Mouse (Mus musculus) urinary bladder, postnatal 4 days (tissue): ENCODE measurements around the gene Slc25a45.
A peak's percentile ranks its signal among the peaks of the same experiment; 100 is the strongest.

ENCODE experiments used
- DNase-seq, 2 experiments: peaks; one replicate each; pipeline ENCODE4 v3.0.0; 2021 to 2022; ENCODE audit warnings: low spot score in 2 of 2

The Slc25a45 gene

DNA sequence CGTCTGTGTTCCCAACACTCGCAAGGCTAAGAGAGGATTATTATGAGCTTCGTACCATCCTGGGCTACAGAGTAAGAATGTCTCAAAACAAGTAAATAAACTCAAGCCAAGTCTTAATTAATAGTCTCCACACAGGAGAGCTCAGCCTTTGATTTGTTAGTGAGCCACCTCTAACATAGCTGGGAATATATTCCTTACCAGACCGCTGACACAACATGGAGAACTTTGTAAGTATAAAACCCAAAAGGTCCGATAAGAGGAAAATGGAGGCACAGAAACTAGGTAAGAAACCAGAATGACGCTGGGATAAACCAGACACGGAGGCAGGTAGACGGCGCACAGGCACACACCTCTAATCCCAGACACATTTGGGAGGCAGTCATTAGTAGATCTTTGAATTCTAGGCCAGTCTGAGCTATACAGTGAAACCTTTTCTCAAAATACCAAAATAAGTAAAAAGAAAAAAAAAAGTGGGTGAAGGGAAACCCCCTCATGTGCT lies 36.7 kb upstream of the Slc25a45 start:
- no peak for DNase-seq

DNA sequence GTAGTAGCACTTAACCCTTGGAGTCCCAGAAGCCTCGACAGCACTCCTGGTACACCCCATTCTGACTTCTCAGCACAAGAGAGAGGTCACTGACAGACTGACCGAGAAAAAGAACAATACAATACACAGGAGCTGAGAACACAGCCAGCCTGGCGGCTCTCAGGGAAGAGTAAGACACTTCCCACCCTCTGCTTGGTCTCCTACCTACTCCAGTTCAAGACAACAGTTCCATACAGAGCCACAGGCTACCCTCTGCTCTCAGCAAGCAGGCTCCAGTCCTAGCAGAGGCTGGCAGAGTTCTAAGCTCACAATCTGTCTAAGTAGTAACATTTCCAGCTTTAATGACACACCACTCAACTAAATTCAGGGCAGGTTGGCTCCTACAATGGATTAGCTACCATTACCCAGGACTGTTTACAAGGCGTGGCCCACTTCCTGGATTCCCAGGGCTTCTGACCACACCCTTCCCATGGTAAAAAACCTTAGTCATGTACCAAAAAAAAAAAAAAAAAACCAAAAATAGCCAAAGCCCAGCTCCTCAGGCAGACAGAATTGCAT lies 36.1 kb upstream of the Slc25a45 start:
- no peak for DNase-seq

DNA sequence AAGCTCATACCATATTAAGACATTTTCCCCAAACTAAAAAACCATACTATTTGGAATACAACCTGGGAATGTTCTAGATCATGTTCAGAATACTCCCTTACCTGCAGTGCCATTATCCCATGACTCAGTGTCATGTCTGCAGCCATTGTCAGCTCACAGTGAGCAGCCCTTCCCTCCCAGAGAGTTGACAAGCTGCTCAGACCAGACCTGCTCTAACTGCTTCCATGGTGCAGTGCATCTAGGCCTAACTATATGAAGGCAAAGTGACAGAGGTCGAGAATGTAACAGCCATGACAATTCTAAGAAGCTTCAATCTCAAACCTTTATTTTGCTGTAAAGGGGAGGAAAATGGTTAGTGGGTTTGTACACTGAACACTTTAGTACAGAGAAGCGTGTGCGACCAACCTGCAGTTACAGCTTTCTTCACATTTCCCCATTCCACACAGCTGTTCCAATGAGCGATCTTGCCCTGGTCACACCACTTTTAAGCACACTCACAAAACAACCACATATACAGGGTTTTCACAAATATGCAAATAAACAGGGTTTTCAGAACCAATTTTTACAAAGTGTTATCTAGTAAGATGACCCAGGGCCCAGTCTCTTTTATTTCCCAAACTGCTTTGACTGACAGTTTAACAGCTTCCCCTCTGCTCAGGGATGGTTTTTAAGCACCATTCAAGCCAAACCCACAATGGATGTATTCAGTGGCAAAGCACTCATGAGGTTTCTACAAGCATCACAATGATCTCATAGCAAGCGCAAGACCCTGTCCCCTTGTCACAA lies 35.4 kb upstream of the Slc25a45 start:
- no peak for DNase-seq

DNA sequence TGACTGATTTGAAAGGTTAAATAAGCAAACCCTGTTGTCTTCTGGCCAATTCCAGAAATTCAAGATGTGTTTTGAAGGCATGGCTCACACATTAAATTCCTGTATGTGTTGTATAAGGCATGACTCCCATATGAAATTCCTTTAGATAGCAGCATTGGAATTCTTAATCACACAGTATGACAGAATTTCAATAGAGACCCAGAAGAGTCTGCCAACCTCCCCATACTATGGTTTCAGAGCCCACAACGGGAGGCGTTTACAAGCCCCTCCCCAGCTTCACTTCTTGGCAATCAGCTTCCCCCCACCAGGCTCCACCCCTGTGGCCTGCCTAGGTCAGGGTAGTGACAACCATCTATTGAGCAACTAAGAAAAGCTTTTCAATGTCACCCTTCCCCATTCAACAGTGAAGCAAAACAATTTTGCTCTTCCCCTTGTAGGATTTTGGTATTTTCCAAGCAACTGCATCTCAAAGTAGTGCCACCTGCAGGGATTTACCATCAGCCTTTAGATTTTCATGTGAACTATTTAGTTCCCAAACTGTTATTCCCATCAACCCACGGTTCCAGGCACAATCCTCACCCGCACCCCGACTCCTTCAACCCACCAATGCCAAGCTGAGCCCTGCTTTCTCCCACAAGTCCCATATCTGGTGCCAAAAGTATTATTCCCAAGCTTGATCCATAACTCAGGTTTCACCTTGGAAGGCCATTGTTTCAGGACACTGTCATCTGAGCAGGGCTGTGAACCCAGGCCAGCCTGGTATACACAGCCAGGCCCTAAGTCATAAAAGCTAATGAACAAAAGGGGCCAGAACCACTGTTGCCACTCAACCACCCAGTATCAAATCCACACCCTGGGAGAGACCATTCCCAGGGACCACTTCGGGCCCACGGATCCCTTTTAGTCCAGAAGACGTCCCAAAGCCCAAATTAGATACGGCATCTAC lies 34.5 kb upstream of the Slc25a45 start:
- no peak for DNase-seq

DNA sequence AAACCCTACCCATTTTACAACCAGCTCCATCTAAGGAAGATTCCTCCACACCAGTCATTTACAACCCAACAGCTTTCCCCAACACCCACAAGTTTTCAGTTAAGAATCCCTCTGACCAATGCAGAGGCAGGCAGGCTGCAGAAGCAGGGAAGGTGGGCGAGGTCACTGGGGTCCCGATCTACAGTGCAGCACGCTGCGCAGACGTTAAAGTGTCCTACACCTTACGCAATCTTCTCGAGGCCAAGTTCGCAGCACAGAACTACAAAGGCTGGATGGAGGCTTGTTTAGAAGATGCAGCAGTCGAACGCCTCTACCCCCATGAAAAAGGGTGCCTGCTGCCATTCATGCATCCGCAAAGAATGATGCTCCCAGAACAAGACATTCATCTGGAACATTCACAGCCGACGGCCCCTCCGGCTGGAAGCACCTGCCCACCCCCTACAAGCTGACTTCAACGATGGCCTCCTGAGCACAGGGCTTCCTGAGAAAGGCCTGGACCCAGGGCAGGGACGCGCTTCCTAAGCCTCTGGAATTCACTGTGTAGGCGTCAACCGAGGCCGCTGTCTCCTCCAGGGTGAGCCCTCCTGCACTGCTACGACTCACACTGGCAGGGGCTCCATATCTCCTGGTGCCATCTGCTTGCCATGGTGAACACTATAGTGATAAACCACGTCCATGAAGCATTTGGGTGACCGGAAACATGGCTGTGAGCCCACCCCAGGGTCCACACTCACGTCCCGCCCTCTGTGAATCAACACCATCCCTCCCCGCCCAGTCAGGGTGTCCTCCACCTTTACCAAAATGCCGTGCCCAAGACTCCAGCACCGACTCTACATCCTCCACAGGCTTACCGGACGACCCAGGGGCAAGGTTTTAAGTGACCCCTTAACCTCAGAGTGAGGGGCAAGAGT lies 33.6 kb upstream of the Slc25a45 start:
- no peak for DNase-seq

DNA sequence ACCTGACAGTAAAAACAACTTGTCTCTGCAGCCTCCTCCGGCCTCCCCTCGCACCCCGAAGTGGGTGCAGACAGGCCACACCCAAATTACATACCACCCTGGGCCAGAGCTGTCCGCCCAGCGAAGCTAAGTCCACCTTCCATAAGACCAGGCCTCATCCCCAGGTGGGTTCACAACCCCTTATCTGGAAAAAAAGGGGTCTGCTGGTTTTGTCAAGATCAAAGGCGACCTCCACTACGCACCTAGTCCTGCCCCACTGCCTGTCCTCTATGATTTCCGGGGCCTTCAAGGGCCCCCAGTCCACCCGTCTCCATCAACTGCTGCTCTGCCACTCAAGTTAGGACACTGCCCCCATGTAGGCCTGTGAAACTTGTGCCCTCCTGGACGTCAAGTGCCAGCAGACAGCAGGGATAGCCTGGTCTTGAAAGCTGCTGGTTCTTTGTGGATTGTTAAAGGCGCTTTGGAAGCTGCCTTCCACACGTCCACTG lies 32.7 kb upstream of the Slc25a45 start:
- DNase-seq = no peak

DNA sequence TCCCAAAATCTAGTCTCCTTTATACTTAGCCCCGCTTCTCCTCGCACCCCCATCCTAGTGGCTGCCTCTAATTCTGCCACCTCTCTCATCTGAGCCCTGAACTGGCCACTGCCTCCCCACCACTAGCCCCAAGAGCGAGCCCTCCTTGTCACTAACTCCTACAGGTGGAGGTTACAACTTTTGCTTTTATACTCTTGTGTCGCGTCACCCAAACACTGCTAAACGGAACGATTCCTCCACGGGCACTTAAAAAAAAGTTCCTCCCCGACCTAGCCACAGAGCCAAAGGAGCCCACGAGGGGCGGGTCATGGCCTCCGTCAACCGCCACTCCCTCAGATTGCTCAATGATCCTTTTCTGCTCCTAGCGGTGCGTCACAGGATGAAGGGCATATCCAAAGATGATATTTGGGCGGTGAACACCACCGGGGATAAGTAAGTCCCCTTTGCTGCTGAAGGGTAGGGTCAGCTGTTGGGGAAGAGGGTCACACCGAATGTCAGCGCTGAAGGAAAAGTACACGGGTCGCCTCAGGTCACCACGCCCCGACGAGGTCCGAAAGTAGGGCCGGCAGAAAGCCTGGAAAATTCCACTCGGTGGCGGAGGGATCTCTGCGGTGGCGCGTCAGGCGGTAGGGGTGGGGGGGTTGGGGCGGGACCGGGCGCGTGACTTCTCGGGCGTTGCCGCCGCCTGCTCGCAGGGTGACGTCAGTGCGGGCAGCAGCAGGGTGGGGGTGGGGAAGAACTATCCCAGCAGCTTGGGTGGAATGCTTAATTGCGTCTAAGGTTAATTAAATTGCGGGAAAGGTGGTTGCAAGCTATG lies 32.1 kb upstream of the Slc25a45 start:
- peak; percentile 93 to 96 for DNase-seq

DNA sequence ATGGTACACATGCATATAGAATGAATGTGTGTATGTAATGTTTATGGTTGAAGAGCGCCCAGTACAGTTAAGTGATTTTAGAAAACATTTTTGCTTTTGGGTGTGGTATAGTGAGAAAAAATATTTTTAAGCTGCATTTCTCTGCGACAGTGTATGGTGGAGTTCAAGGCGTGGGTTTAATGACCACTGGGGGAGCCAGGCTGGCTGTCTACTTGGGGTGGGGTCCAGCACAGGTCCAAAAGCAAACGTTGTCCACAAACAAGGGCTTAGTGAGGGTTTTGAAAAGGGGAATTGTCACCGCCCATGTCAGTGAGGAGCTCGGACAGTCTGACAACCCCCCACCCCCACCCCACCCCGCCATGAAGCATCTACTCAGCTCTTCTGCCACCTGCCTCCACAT lies 31.5 kb upstream of the Slc25a45 start:
- no peak for DNase-seq

DNA sequence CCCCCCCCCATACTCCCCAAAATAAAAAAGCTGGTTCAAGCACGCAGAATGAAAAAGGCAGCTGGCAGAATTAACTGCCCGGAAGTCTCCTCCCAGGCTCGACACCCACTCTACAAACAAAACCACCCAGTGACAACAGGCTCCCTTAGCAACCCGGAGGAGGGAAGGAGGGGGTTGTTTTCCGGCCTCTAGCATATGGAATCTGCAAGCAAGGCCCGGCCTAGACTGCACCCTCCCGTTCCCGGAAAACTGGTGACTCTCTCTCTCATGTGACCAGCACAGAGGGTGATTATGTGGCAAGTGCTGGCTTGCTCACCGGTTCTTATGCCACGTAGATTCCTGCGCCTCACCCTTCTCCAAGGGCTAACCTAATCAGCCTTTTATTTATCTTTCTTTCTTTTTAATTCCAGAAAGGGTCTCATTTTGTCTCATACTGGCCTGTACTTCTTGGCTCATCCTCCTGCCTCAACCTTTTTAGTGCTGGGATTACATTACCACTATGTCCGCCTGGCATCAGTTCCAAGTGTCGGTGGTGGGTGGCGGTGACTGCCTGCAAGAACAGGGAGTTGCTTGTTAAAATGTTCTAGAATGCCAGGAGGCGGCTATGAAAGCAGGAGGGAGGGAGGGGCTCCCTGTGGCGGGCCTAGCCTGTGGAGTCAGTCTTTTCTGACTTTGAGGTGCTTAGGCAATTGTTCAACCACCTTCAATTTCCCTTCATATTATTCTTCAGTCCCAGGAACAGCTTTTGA lies 30.9 kb upstream of the Slc25a45 start:
- DNase-seq = peak; percentile 82 to 85

DNA sequence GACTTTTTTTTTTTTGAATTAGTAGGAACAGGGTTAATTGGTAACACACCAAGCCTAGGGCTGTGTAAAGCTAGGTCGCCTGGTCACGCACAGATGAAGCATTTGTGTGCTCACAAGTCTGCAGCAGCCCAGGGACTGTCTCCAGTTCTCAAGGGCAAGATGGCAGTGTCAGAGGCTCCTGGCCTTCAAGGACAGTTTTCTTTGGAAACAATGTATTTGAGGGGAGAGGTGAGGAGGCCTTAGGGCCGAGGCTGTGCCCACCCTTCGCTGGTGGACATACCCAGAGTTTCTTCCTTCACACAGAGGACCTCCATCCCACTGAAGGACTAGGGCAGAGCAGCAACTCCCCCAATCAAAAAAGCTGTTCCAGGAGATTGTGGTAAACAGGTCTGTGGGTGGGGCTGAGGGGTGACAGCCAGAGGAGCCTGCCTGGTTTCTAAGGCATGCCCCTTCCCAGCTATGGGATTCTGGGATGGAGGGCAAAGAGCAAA lies 30.3 kb upstream of the Slc25a45 start:
- no peak for DNase-seq

DNA sequence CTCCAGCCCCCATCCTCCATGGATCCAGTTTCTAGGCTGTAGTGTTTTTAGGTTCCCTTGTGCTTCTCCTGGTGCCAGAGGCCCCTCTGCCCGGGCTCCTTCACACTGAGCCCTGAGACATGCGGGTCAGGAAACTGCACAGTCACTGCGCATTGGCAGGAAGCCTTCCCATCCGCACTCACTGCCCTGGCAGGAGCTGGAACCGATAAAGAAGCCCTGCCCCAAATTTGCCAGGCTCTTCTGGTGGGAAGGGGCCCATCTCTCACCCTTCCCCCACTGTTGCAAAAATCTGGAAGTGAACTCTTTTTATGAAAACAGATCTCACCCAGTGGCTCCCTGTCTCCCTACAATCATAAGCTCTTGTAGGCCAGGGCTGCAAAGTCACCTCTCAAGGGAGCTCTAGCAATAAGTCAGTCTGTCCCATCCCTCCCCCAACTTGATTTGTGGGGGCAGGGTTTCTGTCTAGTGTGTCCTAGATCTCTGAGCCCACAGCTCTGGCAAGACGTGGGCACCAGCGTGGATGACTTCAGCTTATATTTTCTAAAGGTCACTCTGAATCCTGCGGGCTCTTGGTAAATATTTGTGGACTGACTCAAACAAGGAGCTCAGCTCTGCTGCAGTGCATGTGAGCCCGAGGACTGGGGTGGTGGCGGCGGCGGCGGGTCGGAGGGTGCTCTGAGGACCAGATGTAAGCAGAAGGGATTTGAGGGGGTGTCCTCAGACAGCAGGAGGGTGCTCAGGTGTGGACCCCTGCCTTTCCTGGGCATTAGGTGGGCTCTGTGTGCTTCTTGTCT lies 29.4 kb upstream of the Slc25a45 start:
- DNase-seq = no peak

DNA sequence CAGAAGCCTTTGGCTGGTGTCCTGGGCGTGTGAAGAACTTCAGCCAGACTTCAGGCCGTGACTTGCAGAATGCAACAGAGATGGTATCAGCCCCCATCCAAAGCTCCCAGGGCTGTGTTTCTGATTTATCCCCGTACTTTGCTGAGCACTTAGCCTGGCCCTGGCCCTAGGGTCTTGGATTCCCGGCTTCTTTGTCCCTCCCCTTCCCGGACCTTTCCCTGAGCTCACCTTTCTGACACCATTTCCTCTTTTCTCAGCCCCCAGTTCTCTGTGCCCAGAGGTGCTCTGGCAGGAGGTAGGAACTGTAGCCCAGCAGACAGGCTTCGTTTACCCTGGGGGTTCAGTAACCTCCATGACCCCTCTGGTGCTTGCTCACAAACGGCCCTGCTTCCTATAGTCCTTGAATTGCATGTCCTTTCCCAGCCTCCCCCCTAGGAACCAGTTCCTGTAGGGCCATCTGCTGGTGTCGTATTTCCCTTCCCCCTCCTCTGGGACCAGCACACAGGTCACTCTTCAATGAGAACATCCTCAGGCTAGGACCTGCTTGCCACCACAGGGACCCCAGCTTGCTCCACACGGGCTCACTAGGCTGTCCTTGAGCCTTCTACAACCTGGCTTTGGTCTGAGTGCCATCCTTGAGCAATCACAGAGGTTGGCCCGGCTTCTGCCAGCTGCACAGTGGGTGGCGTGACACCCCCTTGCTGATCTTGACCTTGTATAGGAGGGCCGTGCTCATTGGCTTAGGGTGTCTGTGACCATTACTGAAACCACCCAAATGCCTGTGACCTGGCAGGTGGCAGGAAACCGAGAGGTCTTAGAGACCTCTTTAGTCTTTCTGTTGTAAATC lies 28.6 kb upstream of the Slc25a45 start:
- DNase-seq = no peak

DNA sequence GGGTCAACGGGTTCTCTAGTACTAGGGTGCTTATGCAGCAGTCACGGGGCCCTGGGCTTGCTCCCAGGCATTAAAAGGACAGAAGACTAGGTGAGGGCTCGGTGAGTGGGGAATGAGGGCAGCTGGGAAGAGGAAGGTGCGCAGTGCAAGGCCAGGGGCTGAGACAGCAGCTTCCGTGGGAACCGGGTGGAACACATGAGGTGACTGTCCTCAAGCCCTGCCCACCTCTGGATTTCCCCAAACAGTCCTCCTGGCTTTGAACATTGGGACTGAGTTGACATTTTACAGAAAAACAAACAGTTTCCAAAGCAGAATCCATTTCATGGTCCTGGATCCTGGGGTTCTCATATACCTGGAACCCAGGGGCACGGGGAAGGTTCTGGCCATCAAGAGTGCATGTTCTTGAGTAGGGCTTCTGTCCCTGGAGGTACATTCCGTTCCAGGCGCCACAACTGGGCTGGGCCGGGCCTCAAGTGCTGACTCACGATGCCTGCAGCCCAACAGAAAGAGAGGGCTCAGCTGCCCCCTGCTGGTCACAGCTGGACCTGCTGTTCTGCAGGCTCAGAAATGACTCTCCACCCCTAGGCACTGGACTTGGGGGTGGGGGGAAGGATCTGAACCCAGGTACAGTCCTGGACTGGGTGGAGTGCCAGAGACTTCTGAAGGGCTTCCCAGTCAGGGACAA lies 27.6 kb upstream of the Slc25a45 start:
- DNase-seq = peak; percentile 88 to 94

DNA sequence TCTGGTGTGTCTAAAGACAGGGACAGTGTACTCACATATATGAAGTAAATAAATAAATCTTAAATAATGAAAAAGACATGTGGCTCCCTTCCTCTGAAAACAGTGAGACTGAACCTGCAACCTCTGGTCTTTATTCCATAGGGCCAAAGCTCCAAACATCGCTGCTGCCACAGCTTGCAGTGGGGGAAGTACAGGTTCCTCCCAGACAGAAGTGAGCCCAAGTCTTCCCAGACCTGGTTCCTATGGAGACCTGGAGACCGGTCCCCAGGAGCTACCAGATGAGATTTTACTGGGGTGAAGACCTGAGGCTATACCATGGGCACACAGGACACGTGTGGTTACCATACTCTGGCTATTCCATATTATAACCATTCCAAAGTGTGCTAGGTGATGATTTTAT lies 26.7 kb upstream of the Slc25a45 start:
- no peak for DNase-seq

DNA sequence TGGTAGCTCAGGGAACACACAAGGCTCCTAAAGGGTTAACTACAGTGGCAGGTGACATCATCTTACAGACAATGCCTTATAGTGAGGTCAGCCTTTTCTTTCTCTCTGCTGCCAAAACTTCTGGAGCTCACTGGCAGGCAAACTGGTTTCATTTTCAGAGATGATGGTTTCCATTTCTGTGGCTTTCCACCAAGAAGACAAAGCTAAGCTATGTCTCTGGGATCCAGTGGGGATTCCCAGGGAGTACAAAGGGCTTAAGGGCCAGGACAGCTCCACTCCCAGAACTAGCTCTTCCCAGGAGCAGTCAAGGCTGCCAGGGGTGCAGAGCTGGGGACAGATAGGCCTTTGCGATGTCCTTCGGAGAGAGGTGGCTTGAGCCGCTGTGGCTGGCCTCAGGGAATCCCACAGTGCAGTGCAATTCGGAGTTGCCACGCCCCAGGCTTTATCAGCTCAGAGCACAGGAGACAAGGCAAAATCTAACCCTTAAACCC lies 26.1 kb upstream of the Slc25a45 start:
- DNase-seq = no peak

DNA sequence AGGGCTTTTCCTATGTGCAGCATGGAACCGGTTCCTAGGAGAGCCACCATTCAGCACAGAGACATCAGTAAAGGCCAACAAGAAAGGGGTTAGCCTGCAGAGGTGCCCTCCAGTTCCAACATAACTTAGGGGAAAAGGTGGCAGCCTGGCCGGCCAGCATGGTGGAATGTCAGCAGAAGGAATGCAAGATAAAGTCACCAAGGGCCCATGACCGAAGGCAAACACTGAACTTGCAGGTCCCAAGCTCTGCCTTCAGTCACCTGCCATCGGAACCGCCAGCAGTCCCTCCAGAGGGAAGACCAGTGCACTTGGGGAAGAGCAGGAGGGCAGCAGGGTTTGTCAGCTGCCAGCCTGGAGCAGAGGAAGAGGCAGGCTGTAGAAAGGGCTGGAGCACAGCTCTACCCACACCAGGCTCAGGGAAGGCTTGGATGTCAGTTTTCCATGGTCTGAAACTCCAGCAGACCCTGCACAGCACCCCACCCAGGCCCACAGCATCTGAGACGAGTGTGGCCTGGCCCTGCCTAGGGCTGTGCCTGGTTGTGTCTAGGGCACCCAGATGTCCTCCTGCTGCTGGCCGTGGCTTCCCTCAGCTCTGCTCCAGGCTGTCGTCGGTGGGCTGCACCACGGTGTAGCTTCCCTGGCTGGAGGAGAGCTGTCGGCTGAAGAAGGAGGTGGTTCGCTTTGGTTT lies 25.4 kb upstream of the Slc25a45 start:
- no peak for DNase-seq
